ENCODE assay signal across 22 mouse cellular contexts in genomic region chr11:89360895-89361294, GRCm38 (mm10). TPM values are rescaled to one million over a fixed set of nuclear protein-coding genes. Genes with fewer than 3 reads are reported as not detected.
A peak's percentile ranks its signal among the peaks of the same experiment; 100 is the strongest.
DNase-seq lines count a peak whose midpoint lies in the region; ATAC-seq and TF ChIP-seq lines count a peak whose summit lies in the region.
"Had no signal": no experiment of that assay in that cellular context is flagged by ENCODE, and none has a peak within 500 bp of the region (broad histone marks: within the 10 kb centered on the region; RNA-seq: fewer than 3 reads in every experiment).

No protein-coding gene starts in this region.

- peak overlapping the region; percentile 25; the same call in 1 of the 2 replicates for H3K4me2 ChIP-seq in heart, embryonic 13.5 days
- H3K4me2 ChIP-seq in lung, postnatal 0 days (replicated peaks; ENCODE audit: low read depth, low read length): no peak overlapping the region

- no peak for DNase-seq in heart, embryonic 10.5 days (ENCODE audit: low spot score)
- DNase-seq in heart, postnatal 10 days: no peak
- DNase-seq in heart, adult 2 months: no peak
- peak; percentile 41 for DNase-seq in lung, postnatal 0 days (ENCODE audit: low spot score)
- no peak for DNase-seq in lung, postnatal 4 days
- DNase-seq: adrenal gland, adult 2 months; adrenal gland, adult 8-10 months; adrenal gland, postnatal 10 days; adrenal gland, postnatal 14 days; adrenal gland, postnatal 25 days; adrenal gland, postnatal 36 days; B cell, adult 2 months; cerebellum, adult 11 months; cerebellum, adult 11-12 months; cerebellum, adult 18-20 months had no signal

- H3K9ac ChIP-seq in heart, embryonic 13.5 days: no peak overlapping the region
- H3K9ac ChIP-seq in heart, adult 2 months (ENCODE audit: low read depth, low read length): no peak overlapping the region
- no peak overlapping the region for H3K9ac ChIP-seq in lung, postnatal 0 days (replicated peaks; ENCODE audit: low read depth)

- H3K27me3 ChIP-seq in heart, embryonic 10.5 days (ENCODE audit: insufficient read depth, poor library complexity, severe bottlenecking): no peaks in the 10 kb centered on the region
- no peaks in the 10 kb centered on the region for H3K27me3 ChIP-seq in heart, embryonic 13.5 days (replicated peaks)
- no peaks in the 10 kb centered on the region for H3K27me3 ChIP-seq in heart, adult 2 months (ENCODE audit: control insufficient read depth, insufficient read depth, low read length)
- H3K27me3 ChIP-seq in lung, postnatal 0 days (replicated peaks; ENCODE audit: insufficient read depth, low read length): no peaks in the 10 kb centered on the region
- H3K27me3 ChIP-seq: Patski had no signal

- TF ChIP-seq EP300 in heart, adult 2 months (IDR thresholded peaks at IDR 0.05; ENCODE audit: insufficient read depth, low read depth, low read length): no peak
- peak; percentile 57; the same call in 1 of the 2 replicates for TF ChIP-seq EP300 in lung, postnatal 0 days (IDR thresholded peaks at IDR 0.05)

- peaks cover 21% of the 10 kb centered on the region for H3K4me1 ChIP-seq in heart, embryonic 10.5 days
- peaks cover 24% of the 10 kb centered on the region for H3K4me1 ChIP-seq in heart, embryonic 13.5 days
- no peaks in the 10 kb centered on the region for H3K4me1 ChIP-seq in heart, adult 2 months (ENCODE audit: control insufficient read depth, insufficient read depth, low read length)
- H3K4me1 ChIP-seq in lung, postnatal 0 days (ENCODE audit: insufficient read depth, low read depth, low read length): no peaks in the 10 kb centered on the region

- TF ChIP-seq CTCF in heart, adult 2 months (IDR thresholded peaks at IDR 0.05): no peak
- TF ChIP-seq CTCF in lung, postnatal 0 days (IDR thresholded peaks at IDR 0.05): no peak

- H3K4me3 ChIP-seq in heart, embryonic 10.5 days: no peak overlapping the region
- no peak overlapping the region for H3K4me3 ChIP-seq in heart, embryonic 13.5 days
- H3K4me3 ChIP-seq in heart, adult 2 months: no peak overlapping the region
- H3K4me3 ChIP-seq in lung, postnatal 0 days (ENCODE audit: low read depth, low read length): no peak overlapping the region

- no peaks in the 10 kb centered on the region for H3K79me2 ChIP-seq in heart, adult 2 months (replicated peaks; ENCODE audit: control insufficient read depth, insufficient read depth, low read length)

- TF ChIP-seq POLR2A in heart, adult 2 months (IDR thresholded peaks at IDR 0.05; ENCODE audit: insufficient read depth, low read depth, low read length): no peak

- WGBS in heart, embryonic 10.5 days: 50% methylated on average over 3 of the region's 3 CpGs
- 53% methylated on average over 3 of the region's 3 CpGs for WGBS in heart, embryonic 13.5 days
- WGBS in heart, adult 2 months: 70% methylated on average over 3 of the region's 3 CpGs
- 54% methylated on average over 3 of the region's 3 CpGs for whole genome bisulfite sequencing in lung, postnatal 0 days

- no peak for ATAC-seq in heart, embryonic 13.5 days (ENCODE audit: extremely low read depth, insufficient number of reproducible peaks, low FRiP score, low TSS enrichment)
- ATAC-seq in lung, postnatal 0 days: peak; percentile 73
- ATAC-seq: activated CD4-positive, CD25-positive, alpha-beta regulatory T cell, adult 4 months; CD4-positive, CD25-positive, alpha-beta regulatory T cell, adult 4 months; Patski had no signal

- H3K9me3 ChIP-seq in heart, embryonic 10.5 days: no peaks in the 10 kb centered on the region
- no peaks in the 10 kb centered on the region for H3K9me3 ChIP-seq in heart, embryonic 13.5 days
- H3K9me3 ChIP-seq in lung, postnatal 0 days (ENCODE audit: low read length): no peaks in the 10 kb centered on the region

- intact Hi-C loops in heart, postnatal 10 days (cut with DNase I): no loop called here
- intact Hi-C loops in heart, adult 2 months (cut with DNase I): no loop called here

- 0 out of 2 replicates have a peak overlapping the region, but pooled peaks have one; percentile 59 for H3K27ac ChIP-seq in heart, embryonic 10.5 days
- no peak overlapping the region for H3K27ac ChIP-seq in heart, embryonic 13.5 days (replicated peaks)
- H3K27ac ChIP-seq in heart, adult 2 months: no peak overlapping the region
- no peak overlapping the region for H3K27ac ChIP-seq in lung, postnatal 0 days (ENCODE audit: low read length)

- no peaks in the 10 kb centered on the region for H3K36me3 ChIP-seq in heart, embryonic 10.5 days
- no peaks in the 10 kb centered on the region for H3K36me3 ChIP-seq in heart, embryonic 13.5 days
- H3K36me3 ChIP-seq in heart, adult 2 months (ENCODE audit: control insufficient read depth, insufficient read depth, low read length): no peaks in the 10 kb centered on the region
- H3K36me3 ChIP-seq in lung, postnatal 0 days (ENCODE audit: insufficient read depth, low read length): no peaks in the 10 kb centered on the region
- H3K36me3 ChIP-seq: G1E had no signal

RNA-seq across cellular contexts. Expression of gene Nog, which starts 58.8 kb away (rescaled TPM):
- 1.4 and 2.5 TPM in 2 replicates for polyA plus RNA-seq in heart, embryonic 10.5 days (2016; fragmentation: Nextera tagmentation; extraction: Ambion mirVana)
- total RNA-seq in heart, postnatal 10 days (2021): under 1 TPM; 0.14 to 0.25 TPM
- 0.47 and 0.55 TPM in 2 replicates for polyA plus RNA-seq in heart, embryonic 13.5 days (2015; fragmentation: Nextera tagmentation; extraction: Ambion mirVana)
- under 1 TPM; 0.18 to 0.20 TPM for total RNA-seq in heart, adult 2 months (2021)
- polyA plus RNA-seq in heart, adult 2 months (2012; rRNA removed): 0.18 and 0.39 TPM in 2 replicates
- 0.86 and 0.95 TPM in 2 replicates for polyA plus RNA-seq in lung, postnatal 0 days (2015; fragmentation: Nextera tagmentation; extraction: Ambion mirVana)
- total RNA-seq: adrenal gland, postnatal 25 days; CH12.LX; G1E; MEL had no signal
- polyA plus RNA-seq: activated CD4-positive, CD25-positive, alpha-beta regulatory T cell, adult 4 months; CD4-positive, CD25-positive, alpha-beta regulatory T cell, adult 4 months; G1E had no signal
